Mouse (Mus musculus): ENCODE data around the gene Bbs5. TPM values are rescaled to one million over a fixed set of nuclear protein-coding genes. Genes with fewer than 3 reads are reported as not detected.
"Not testable (repeated sequence)": the region's sequence is repeated elsewhere in the genome, so short reads cannot be mapped to it uniquely, and the experiment has no call there.

The Bbs5 gene
- total RNA-seq (2014; fragmentation: Nextera tagmentation): 1.4 and 4.1 TPM in 2 replicates
- total RNA-seq (2017): 1.6 and 8.2 TPM in 2 replicates

DNA sequence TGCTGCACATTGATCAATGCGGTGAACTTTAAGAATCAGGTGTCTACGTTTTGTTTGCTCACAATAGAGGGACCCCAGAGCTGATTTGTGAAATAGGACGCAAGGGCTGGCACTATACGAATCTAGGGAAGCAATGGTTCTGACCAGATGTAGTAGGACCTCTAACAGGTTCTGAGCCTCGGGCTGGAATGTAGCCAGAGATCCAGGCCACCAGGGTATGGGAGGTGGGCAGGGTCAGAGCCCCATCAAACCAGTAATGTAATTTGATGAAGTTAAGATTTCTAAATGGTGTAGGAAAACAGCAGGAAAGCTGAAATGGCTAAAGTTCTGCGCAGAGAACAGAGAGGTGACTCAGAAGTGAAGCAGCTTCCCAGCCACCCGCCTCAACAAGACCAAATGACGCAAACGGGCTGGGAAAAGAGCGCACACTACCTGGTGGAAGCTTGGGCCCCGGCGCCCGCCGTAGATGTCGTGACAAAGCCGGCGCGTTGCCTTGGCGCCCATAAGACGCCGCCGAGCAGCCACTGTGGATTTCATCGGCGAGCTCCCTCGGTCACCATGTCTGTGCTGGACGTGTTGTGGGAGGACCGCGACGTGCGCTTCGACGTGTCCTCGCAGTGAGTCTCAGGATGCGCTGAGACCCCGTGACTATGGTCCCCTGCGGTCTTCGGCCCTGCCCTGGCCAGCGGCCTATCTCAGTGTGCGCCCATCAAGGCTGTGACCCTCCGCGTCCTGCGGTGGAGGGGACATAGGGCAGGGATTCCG, at the start of gene Bbs5:
Gene Bbs5 (plus strand): TSS at position 446 of the 765 bp plus-strand sequence.
- peak; percentile 95 for ATAC-seq (replicated peaks; ENCODE audit: low FRiP score, low TSS enrichment, poor library complexity, severe bottlenecking)

DNA sequence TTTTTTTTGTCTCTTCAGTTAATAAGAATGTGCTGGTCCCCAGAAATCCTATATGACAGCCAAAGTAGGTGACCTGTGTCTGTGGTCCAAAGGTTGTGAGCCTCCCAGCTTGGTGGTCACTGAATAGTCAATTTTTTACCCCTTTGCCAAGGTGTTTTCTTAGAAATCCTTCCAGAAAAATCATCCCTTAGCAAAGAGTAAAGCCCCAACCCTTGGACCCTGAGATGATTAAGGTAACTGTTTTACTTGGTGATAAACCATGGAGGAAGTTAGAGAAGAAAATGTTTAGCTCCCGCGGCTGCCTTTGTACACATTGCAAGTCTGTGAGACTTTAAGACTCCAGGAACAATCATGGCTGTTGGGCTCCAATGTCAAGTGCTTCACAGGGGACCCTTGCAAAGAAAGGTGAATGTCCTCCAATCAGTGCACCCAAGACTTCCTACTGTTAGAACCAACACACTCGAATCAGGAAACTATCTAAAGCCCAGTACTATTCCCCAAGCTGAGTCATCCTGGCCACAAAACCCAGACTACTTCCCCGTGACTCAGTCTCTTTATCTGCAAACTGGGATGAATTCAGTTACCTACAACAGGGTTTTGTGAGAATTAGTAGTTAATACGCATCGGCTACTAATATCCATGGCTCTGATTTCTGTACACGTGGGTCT, 43.1 kb upstream of the Bbs5 start:
- ATAC-seq (replicated peaks; ENCODE audit: low FRiP score, low TSS enrichment, poor library complexity, severe bottlenecking): no peak

DNA sequence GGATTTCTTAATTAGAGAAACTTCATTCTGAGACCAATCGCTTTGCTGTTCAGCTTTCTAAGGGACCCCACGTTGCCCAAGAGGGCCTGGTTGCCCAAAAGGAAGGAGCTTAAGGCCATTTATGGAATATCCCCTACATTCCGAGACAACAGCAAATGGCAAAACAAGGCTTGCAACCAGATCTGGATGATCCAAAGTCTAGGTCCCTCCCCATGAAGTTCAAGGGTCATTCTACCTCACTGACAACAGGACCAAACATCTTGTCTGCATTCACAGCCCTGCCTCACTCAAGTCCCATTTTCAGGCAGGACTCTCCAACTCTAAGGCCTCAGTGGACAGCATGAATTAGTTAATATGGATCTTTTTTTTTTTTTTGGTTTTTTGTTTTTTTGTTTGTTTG, 40.4 kb upstream of the Bbs5 start:
- no peak for ATAC-seq (replicated peaks; ENCODE audit: low FRiP score, low TSS enrichment, poor library complexity, severe bottlenecking)

DNA sequence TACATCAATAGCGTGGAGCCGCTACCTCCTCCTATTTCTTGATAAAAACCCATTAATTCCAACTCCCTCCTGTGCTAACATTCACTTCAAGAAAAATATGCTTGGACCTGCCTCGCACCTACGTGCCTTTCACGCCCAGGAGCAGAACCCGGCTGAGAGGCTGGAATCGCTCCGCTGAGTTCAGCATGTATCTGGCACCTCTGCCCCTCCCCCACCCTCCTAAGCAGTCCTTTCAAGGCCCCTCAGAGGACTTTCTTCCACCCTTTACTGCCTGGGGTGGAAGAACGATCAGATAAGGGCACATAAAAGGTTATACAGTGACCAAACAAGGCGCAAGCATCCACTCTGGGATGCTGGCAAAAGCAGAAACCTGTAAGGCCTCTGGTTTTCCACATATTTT, 34.7 kb upstream of the Bbs5 start:
- no peak for ATAC-seq (replicated peaks; ENCODE audit: low FRiP score, low TSS enrichment, poor library complexity, severe bottlenecking)

DNA sequence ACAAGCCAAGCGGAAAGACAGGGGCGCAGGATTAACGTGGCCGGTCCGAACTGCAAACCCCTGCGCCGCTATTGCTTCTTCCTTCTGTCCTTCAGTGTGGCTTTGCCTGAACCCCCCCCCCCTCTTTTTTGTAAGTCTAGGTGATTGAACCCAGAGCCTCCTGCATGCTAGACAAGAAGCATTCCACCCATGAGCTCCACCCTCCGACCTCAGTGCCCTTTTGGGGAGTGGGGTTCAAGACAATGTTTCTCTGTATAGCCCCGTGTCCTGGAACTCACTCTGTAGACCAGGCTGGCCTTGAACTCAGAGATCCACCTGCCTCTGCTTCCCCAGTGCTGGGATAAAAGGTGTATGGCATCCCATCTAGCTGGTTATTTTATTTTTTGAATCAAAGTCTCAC, 34.3 kb upstream of the Bbs5 start:
- ATAC-seq (replicated peaks; ENCODE audit: low FRiP score, low TSS enrichment, poor library complexity, severe bottlenecking): no peak

DNA sequence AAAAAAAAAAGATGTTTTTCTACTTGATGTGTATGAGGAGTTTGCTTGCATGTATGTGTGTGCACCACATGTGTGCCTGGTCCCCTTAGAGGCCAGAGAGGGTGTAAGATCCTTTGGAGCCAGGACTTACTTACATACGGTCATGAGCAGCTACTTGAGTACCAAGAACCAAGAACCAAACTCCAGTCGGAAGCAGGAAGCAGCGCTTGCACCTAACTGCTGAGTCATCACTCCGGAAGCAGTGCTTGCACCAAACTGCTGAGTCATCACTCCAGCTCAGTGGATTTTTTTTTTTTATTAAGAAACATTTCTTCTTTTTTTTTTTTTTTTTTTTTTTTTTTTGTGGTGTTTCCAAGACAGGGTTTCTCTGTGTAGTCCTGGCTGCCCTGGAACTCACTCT, 33.7 kb upstream of the Bbs5 start:
- ATAC-seq (replicated peaks; ENCODE audit: low FRiP score, low TSS enrichment, poor library complexity, severe bottlenecking): no peak

DNA sequence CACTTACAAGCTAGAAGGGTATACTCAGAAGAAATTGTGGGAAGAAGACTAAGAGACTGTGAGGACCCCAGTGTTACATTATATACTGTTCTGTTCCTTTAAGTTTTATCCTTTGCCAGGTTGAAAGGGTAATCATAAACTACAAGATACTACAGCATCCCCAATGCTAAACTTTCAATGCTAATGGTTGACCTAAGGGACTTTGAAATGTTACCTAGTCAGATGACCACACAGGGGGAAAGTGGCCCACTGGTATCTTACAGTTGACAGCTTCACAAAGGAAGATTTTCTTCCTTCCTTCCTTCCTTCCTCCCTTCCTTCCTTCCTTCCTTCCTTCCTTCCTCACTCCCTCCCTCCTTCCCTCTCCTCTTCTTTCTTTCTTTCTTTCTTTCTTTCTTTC, 28.6 kb upstream of the Bbs5 start:
- no peak for ATAC-seq (replicated peaks; ENCODE audit: low FRiP score, low TSS enrichment, poor library complexity, severe bottlenecking)

DNA sequence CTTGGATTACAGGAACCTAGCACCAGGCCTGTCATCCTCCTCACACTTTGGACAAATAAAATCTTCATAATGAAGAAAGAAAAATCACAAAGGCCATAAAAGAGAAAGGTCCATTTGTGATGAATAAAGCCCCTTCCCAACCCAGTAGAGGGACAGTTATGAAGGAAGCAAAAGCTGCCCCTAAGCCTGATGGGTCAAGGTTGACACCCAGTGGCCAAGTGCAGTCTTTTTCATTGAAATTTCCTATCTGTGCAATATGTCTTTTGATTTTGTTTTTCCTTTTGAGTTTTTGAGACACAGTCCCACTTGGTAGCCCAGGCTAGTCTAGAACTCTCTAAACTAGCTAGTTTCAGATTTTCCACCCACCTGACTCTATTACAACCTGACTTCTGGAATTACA, 27.7 kb upstream of the Bbs5 start:
- ATAC-seq (replicated peaks; ENCODE audit: low FRiP score, low TSS enrichment, poor library complexity, severe bottlenecking): no peak

DNA sequence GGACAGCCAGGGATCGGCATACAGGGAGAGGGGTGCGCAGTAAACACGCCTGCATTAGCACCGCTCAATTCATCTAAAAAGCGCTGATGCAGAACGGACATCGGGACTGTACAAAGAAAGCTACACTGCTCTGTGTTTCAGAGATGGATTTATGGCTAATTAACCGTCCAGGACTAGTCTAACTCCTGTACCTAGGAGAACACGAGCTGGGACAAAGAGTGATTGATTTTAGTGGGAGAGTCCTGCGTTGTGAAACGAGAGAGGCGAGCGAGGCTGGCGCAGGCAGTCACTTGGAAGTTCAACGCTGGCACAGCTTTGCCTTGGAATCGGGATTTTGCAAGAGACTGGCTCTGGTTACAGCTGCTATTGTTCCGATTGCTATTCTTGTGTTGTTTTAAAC, 17.8 kb upstream of the Bbs5 start:
- no peak for ATAC-seq (replicated peaks; ENCODE audit: low FRiP score, low TSS enrichment, poor library complexity, severe bottlenecking)

DNA sequence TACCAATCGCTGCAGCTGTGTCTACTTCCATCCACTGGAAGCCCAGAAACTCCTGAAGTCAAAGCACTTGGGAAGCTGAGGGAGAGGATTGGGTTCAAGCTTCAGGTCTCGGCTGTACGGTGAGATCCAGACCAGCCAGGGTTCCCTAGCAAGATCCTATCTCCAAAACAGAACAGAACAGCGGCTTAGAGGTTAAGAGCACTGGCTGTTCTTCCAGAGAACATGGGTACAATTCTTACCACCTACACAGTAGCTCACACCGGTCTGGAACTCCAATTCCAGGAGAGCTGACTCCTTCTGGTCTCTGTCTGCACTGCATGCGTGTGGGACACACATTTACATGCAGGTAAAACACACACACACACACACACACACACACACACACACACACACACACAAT, 17.1 kb upstream of the Bbs5 start:
- no peak for ATAC-seq (replicated peaks; ENCODE audit: low FRiP score, low TSS enrichment, poor library complexity, severe bottlenecking)

DNA sequence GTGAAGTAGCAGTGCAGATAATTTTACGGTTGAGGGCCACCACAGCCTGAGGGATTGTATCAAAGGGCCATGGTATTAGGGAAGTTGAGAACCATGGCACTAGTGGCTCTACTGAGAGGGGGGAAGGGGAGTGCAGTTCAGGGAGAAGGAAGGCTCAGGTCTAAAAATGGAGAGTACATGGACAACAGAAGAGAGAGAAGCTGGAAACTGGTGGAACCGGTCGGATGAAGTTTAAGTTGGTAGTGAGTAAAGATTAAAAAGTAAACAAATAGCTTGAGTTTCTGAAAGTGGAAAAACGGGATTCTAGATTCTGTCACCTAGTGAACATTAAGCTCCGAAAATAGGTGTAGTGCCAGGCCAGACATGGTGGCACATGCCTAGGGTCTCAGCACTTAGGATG, 16.2 kb upstream of the Bbs5 start:
- no peak for ATAC-seq (replicated peaks; ENCODE audit: low FRiP score, low TSS enrichment, poor library complexity, severe bottlenecking)

DNA sequence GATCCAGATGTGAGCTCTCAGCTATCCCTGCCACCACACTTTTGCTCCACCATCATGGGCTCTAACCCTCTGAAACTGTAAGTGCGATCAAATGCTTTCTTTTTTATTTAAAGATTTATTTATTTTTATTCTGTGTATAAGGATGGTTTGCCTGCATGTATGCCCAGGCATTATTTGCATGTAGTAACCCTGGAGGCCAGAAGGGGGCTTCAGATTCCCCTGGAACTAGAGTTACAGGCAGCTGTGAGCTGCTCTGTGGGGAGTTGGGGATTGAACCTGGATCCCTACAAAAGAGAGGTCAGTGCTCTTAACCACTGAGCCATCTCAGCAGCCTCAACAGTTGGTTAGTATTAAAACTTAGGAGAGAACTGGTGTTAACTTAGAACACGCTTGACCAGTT, 15.5 kb upstream of the Bbs5 start:
- ATAC-seq (replicated peaks; ENCODE audit: low FRiP score, low TSS enrichment, poor library complexity, severe bottlenecking): peak; percentile 66; the same call in 1 of the 2 replicates

DNA sequence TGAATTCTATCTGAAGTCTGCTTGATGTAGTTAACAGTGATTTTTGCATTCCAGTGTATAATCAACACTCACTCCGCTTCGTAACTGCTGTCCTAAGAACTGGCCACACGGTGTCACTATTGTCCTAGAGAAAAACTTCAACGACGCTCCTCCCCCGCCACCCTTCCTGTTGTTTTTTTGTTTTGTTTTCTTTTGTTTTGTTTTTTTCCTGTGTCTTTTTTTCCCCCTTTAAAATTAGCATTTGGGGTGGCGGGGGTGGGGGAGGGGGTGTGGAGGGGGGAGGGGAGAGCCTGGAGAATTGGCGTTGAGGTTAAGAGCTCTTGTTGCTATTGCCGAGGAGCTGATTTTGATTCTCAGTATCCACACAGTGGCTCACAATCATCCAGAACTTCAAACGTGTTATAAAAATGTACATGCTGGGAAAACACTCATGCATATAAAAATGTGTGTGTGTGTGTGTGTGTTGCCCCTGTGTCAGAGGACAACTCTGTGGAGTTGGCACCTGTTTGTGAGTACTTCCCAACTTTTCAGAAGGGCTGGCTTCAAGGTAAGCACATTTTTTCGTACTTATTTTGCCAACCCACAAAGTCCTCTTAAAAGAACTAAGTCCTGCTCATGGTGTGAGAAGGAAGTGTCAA, 11.8 kb upstream of the Bbs5 start:
- ATAC-seq (replicated peaks; ENCODE audit: low FRiP score, low TSS enrichment, poor library complexity, severe bottlenecking): peak; percentile 93

DNA sequence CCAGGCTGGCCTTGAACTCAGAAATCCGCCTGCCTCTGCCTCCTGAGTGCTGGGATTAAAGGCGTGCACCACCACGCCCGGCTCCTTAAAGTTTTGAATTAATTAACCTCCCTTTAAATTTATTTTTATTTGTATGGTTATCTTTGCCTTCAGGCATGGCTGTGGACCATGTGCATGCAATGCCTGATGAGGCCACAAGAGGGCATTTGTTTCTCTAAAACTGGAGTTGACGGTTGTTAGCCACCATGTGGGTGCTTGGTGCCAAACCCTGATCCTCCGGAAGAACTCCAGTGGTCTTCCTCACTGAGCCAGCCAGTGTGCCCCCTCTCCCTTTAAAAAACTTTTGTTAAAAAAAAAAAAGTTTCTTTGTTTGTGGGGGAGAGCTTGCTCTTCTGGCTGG, 11.2 kb upstream of the Bbs5 start:
- ATAC-seq (replicated peaks; ENCODE audit: low FRiP score, low TSS enrichment, poor library complexity, severe bottlenecking): peak; percentile 76

DNA sequence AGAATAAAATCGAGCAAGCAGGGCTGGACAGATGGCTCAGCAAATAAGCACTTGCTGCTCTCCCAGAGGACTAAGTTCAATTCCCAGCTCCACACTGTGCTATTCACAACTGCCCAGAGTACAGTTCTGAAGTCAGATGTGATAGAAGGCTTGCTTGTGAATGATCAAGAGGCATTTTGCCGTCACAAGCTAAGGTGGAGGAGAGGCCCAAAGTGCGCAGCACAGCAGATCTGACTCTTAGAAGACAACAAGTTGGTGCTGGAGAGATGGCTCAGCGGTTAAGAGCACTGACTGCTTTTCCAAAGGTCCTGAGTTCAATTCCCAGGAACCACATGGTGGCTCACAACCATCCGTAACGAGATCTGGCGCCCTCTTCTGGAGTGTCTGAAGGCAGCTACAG, 9.0 kb upstream of the Bbs5 start:
- ATAC-seq (replicated peaks; ENCODE audit: low FRiP score, low TSS enrichment, poor library complexity, severe bottlenecking): not testable (repeated sequence)

DNA sequence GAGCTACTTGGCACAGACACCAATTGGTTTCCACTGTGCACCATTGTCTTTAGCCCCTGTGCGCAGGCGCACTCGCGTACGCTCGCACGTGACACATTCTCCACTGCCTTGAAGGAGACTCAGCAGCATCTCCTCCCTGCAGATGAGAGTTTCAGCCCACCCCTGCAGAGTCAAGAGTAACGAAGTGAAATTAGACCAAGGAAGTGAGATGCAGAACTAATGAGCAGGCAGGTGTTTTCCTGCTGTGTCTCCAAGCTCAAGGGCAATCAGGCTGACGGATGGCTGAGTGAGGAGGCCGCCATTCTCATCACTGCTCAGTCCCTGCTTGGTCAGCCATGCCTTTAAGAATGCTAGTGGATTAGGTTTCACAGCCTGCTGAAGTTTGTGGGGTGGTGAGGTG, 6.9 kb upstream of the Bbs5 start:
- ATAC-seq (replicated peaks; ENCODE audit: low FRiP score, low TSS enrichment, poor library complexity, severe bottlenecking): no peak

DNA sequence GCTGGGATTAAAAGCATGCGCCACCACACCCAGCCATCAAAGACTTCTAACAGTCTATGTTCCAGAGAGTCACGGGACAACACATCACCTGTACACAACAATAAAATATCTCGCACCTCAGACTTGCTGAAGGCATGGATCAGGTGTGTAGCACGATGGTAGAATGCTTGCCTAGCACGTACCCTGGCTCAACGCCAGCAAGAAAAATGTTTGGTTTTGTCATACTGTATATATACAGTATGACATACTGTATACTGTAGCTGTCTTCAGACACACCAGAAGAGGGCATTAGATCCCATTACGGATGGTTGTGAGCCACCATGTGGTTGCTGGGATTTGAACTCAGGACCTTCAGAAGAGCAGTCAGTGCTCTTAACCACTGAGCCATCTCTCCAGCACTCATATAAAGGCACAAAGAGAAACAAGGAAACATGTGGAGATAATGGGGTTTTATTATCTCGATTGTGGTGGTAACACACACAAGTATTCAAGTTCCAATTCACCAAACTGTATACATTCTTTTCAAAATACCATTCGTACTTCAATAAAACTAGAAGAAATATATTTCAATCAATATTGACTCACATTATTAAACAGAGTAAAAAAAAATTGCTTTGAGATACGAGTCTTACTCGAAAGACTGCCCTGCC, 1.9 kb upstream of the Bbs5 start:
- ATAC-seq (replicated peaks; ENCODE audit: low FRiP score, low TSS enrichment, poor library complexity, severe bottlenecking): no peak

DNA sequence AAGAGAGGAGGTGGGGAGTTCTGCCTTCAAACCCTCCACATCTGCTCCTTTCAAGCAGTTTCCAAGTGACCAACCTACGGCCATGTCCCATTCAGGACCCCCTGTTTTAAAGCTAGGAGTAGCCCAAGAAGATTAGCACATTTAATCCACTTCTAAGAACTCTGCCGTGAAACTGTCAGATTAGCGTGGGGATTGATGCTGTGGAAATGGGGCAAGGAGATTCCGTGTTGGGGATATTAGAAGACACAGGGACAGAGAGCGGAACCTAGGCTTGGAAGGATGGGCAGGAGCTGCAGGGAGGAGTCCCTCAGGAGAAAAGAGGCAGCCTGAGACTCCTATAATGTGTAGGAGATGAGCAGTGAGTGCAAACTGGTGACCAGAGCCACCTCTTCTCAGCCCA, 2.7 kb downstream of the Bbs5 start:
- no peak for ATAC-seq (replicated peaks; ENCODE audit: low FRiP score, low TSS enrichment, poor library complexity, severe bottlenecking)

DNA sequence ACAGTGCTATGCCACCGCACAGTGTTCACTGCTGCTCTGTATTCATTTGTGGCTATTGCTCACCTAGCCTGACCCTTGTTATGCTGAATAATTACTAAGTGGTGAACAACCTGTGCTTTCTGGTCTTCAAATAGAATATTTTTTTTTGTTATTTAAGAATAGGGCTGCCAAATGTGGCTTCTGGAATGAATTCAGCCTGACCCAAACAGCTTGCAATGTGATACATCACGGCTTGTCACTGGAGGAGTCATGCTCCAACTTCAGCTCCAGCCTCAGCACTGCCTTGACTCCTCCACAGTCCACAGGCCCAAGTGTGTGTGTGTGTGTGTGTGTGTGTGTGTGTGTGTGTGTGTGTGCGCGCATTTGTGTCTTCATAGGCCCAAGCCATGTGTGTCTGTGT, 12.4 kb downstream of the Bbs5 start:
- ATAC-seq (replicated peaks; ENCODE audit: low FRiP score, low TSS enrichment, poor library complexity, severe bottlenecking): no peak

DNA sequence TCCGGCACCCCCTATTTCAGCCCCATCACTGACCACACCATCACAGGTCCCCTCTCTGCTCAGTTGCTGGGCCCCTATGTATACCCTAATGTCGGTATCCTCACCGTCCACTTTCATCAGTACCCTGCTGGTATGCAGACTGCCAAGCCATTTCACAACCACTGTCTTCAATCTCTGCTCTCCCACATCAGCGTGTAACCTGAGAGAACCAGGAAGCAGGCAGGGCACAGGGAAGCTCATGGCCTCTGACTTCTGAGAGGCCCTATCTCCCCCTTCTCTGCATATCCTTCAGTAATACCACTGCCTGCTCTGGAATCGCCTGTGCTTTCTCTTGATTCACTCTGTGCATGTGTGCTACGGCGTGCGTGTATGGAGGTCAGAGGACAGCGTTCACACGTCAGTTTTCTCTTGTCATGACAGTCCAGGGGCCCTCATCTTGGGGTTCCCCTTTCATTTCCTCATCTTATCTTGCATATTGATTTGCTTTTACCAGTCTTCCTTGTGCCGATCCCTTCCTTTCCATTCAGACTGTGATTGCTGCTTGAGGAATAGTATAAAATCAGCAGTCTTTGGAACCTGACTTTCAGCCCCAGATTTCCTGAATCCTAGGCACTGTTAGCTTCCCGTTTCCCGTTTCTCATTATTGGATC, 17.0 kb downstream of the Bbs5 start:
- ATAC-seq (replicated peaks; ENCODE audit: low FRiP score, low TSS enrichment, poor library complexity, severe bottlenecking): no peak

Measured in megakaryocyte-erythroid progenitor cell, adult 5-6 weeks (primary cell).